Mouse (Mus musculus): ENCODE results near the gene Pmp22. TPM values are rescaled to one million over a fixed set of nuclear protein-coding genes. Genes with fewer than 3 reads are reported as not detected.

Gene Pmp22
- total and polyA plus RNA-seq, 3 experiments: not detected

DNA sequence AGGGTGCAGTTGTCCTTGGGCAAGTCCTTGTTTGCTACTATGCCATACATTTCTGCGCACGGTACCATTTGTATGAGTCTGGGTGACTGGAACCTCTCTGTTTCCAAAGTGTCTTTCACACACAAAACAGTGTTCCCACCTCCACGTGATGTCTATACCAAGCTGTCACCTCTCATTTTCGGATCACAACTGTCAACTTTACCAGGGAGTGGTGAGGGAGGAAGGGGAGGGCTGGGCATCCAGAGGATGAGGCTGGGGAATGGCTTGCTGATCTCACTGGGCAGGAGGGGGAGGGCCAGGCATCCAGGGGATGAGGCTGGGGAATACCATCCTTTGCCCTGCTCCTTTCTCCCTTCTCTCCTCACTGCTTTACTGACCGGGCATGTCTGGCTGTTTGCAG, 5.2 kb downstream of the Pmp22 start:
- no peak for DNase-seq (ENCODE audit: low read depth, low spot score)
- H3K27ac ChIP-seq (ENCODE audit: control insufficient read depth, low read depth, low read length): no peak overlapping the region
- H3K36me3 ChIP-seq (ENCODE audit: control insufficient read depth in 1 of 2, insufficient read depth in 2 of 2, low read length in 2 of 2): no peaks in the 10 kb centered on the region
- H3K9ac ChIP-seq (ENCODE audit: control insufficient read depth, low read depth, low read length, poor library complexity, severe bottlenecking): no peak overlapping the region
- H3K27me3 ChIP-seq (ENCODE audit: control insufficient read depth in 1 of 2, insufficient read depth in 2 of 2, low read length in 2 of 2): no peaks in the 10 kb centered on the region
- no peak overlapping the region for H3K4me3 ChIP-seq (ENCODE audit: control insufficient read depth in 1 of 2, insufficient read depth in 1 of 2, low read depth in 2 of 2, low read length in 2 of 2)
- no peaks in the 10 kb centered on the region for H3K79me2 ChIP-seq (ENCODE audit: control insufficient read depth, insufficient read depth, low read length, poor library complexity)
- TF ChIP-seq ELF1 (IDR thresholded peaks at IDR 0.05; ENCODE audit: low read depth, low read length): no peak
- TF ChIP-seq POLR2A (IDR thresholded peaks at IDR 0.05; ENCODE audit: control insufficient read depth in 1 of 2, insufficient read depth in 1 of 2, low read depth in 1 of 2, low read length in 2 of 2, poor library complexity in 1 of 2): no peak
- no peak for TF ChIP-seq MAFK (IDR thresholded peaks at IDR 0.05; ENCODE audit: borderline replicate concordance, low read depth, low read length)
- no peak for TF ChIP-seq GATA1 (IDR thresholded peaks at IDR 0.05; ENCODE audit: low read depth, low read length)
- TF ChIP-seq ZMIZ1 (IDR thresholded peaks at IDR 0.05; ENCODE audit: low read depth, low read length): no peak
- no peak for TF ChIP-seq KAT2A (conservative IDR thresholded peaks at IDR 0.05; ENCODE audit: low read depth, low read length)
- TF ChIP-seq MAZ (IDR thresholded peaks at IDR 0.05; ENCODE audit: low read depth, low read length): no peak
- TF ChIP-seq SIN3A (IDR thresholded peaks at IDR 0.05; ENCODE audit: low read length): no peak
- no peak for TF ChIP-seq TCF12 (IDR thresholded peaks at IDR 0.05; ENCODE audit: low read depth, low read length)
- no peak for TF ChIP-seq UBTF (IDR thresholded peaks at IDR 0.05; ENCODE audit: borderline replicate concordance, insufficient read depth, low read depth, low read length)
- TF ChIP-seq CHD2 (IDR thresholded peaks at IDR 0.05; ENCODE audit: low read length): no peak
- no peak for TF ChIP-seq GABPA (IDR thresholded peaks at IDR 0.05; ENCODE audit: low read depth, low read length)
- TF ChIP-seq USF2 (IDR thresholded peaks at IDR 0.05; ENCODE audit: borderline replicate concordance in 1 of 2, insufficient read depth in 1 of 2, low read depth in 1 of 2, low read length in 2 of 2): no peak
- no peak for TF ChIP-seq CTCF (IDR thresholded peaks at IDR 0.05 in 2 of 3, conservative IDR thresholded peaks at IDR 0.05 in 1 of 3; ENCODE audit: control insufficient read depth in 1 of 3, insufficient read depth in 1 of 3, low read depth in 2 of 3, low read length in 3 of 3, poor library complexity in 1 of 3, severe bottlenecking in 1 of 3)
- TF ChIP-seq NELFE (IDR thresholded peaks at IDR 0.05; ENCODE audit: low read depth, low read length): no peak
- TF ChIP-seq POLR2AphosphoS5 (IDR thresholded peaks at IDR 0.05; ENCODE audit: borderline replicate concordance, low read depth, low read length): no peak
- TF ChIP-seq MYC (IDR thresholded peaks at IDR 0.05; ENCODE audit: low read depth, low read length): no peak
- no peaks in the 10 kb centered on the region for H3K4me1 ChIP-seq (ENCODE audit: control insufficient read depth in 1 of 2, insufficient read depth in 2 of 2, low read length in 2 of 2)
- H3K9me3 ChIP-seq (replicated peaks; ENCODE audit: insufficient read depth, low read length): no peaks in the 10 kb centered on the region

DNA sequence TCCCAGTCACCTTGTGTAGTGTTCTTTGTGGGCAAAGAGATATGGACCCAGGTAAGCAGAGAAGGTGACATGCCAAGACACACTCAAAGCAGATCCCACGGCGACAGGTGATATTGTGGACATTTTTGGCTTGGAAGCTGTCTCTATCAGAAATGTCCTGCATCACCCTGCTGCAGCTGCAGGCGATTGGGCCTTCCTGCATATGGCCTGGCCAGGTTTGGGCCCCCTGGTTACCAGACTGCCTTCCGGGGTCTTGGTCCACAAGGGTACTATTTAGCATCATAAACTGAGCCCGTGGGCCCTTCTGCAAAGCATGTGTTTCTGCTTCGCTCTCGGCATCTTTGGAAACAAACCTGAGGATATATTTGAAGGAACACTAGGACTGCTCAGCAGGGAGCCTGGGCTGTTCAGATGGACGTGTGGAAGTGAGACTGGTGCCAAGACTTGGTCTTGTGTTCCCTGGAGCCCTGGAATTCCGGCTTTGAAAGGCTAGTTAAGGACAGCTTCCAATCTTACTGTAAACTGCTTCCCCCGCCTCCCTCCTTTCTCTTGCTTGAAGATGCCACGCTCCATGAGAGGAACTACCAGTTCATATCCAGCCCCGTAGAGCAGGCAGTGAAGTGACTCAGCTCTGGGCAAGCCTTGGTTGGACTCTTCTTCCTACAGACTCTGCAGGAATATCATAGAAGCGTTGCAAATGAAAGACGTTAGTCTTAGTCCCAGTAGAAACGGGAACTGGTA, 6.1 kb downstream of the Pmp22 start:
- Histone ChIP-seq H3K27ac (ENCODE audit: control insufficient read depth, low read depth, low read length) (no peak overlapping the region), H3K4me1 (ENCODE audit: control insufficient read depth in 1 of 2, insufficient read depth in 2 of 2, low read length in 2 of 2) (no peaks in the 10 kb centered on the region), H3K9ac (ENCODE audit: control insufficient read depth, low read depth, low read length, poor library complexity, severe bottlenecking) (no peak overlapping the region), H3K9me3 (replicated peaks; ENCODE audit: insufficient read depth, low read length) (no peaks in the 10 kb centered on the region), H3K36me3 (ENCODE audit: control insufficient read depth in 1 of 2, insufficient read depth in 2 of 2, low read length in 2 of 2) (no peaks in the 10 kb centered on the region), H3K4me3 (ENCODE audit: control insufficient read depth in 1 of 2, insufficient read depth in 1 of 2, low read depth in 2 of 2, low read length in 2 of 2) (no peak overlapping the region), H3K27me3 (ENCODE audit: control insufficient read depth in 1 of 2, insufficient read depth in 2 of 2, low read length in 2 of 2) (no peaks in the 10 kb centered on the region), H3K79me2 (ENCODE audit: control insufficient read depth, insufficient read depth, low read length, poor library complexity) (no peaks in the 10 kb centered on the region)
- DNase-seq (ENCODE audit: low read depth, low spot score): no peak
- TF ChIP-seq USF2 (IDR thresholded peaks at IDR 0.05; ENCODE audit: borderline replicate concordance in 1 of 2, insufficient read depth in 1 of 2, low read depth in 1 of 2, low read length in 2 of 2): no peak
